Mouse (Mus musculus): ENCODE data around the gene Rnf216.

GRCm38 (mm10) chr5:143009383-143009782, 103.4 kb downstream of the Rnf216 start:
- TF ChIP-seq CTCF (IDR thresholded peaks at IDR 0.05; ENCODE audit: low read depth, low read length) (no peak), POLR2A (IDR thresholded peaks at IDR 0.05; ENCODE audit: borderline replicate concordance, low read depth, low read length) (no peak)
